23 mouse cellular contexts compared by ENCODE assay signal in the genomic region with DNA sequence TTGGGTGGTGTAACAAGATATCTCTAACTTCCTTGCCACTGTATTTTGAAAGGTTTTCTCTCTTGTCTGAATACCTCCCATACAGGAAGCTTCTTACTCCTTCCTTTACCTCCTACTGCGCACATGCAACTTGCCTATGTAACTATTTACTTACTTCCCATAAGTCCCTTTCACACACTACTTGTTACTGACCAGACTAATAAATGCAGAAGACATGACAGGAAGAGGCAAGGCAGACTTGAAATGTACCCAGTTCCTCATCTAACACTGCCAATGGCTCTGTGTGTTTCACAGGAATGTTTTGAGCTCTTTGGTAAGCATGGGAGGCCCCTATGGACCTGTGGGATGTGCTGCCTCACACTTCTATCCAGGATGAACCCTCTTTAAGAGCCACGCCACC.
A peak's percentile ranks its signal among the peaks of the same experiment; 100 is the strongest.
DNase-seq lines count a peak whose midpoint lies in the region; ATAC-seq and TF ChIP-seq lines count a peak whose summit lies in the region.
"Had no signal": no experiment of that assay in that cellular context is flagged by ENCODE, and none has a peak within 500 bp of the region (broad histone marks: within the 10 kb centered on the region; RNA-seq: fewer than 3 reads in every experiment).

No protein-coding gene starts in this region.

- H3K4me3 ChIP-seq in bone marrow, adult 2 months (replicated peaks; ENCODE audit: control insufficient read depth, low read depth, low read length): no peak overlapping the region
- H3K4me3 ChIP-seq in hindbrain, postnatal 0 days (ENCODE audit: low read length): no peak overlapping the region
- H3K4me3 ChIP-seq: forebrain, embryonic 10.5 days; forebrain, embryonic 13.5 days; hindbrain, embryonic 10.5 days; hindbrain, embryonic 13.5 days had no signal

- H3K36me3 ChIP-seq in hindbrain, postnatal 0 days (ENCODE audit: insufficient read depth, low read length): no peaks in the 10 kb centered on the region
- H3K36me3 ChIP-seq: forebrain, embryonic 10.5 days; hindbrain, embryonic 10.5 days; hindbrain, embryonic 13.5 days had no signal

- H3K9me3 ChIP-seq in hindbrain, postnatal 0 days (ENCODE audit: low read length): no peaks in the 10 kb centered on the region
- H3K9me3 ChIP-seq: forebrain, embryonic 10.5 days; forebrain, embryonic 13.5 days; hindbrain, embryonic 10.5 days; hindbrain, embryonic 13.5 days had no signal

- TF ChIP-seq CTCF in bone marrow, adult 2 months (IDR thresholded peaks at IDR 0.05; ENCODE audit: control insufficient read depth, insufficient read depth, low read length): no peak
- TF ChIP-seq CTCF in hindbrain, postnatal 0 days (IDR thresholded peaks at IDR 0.05; ENCODE audit: low read depth): no peak

- H3K4me2 ChIP-seq in hindbrain, postnatal 0 days (ENCODE audit: low read depth, low read length): no peak overlapping the region
- H3K4me2 ChIP-seq: forebrain, embryonic 13.5 days; heart, embryonic 11.5 days; hindbrain, embryonic 13.5 days had no signal

- H3K9ac ChIP-seq in hindbrain, postnatal 0 days (replicated peaks; ENCODE audit: low read length): no peak overlapping the region
- H3K9ac ChIP-seq: forebrain, embryonic 13.5 days; hindbrain, embryonic 13.5 days had no signal

- peak; percentile 3 for DNase-seq in skeletal muscle tissue, adult 2 months (ENCODE audit: low read depth, low spot score)
- DNase-seq in cerebellum, adult 18-20 months: no peak
- DNase-seq in hindbrain, postnatal 0 days (ENCODE audit: low spot score): no peak
- DNase-seq: adrenal gland, adult 8-10 months; cerebellum, adult 11-12 months; cerebellum, adult 9-10 months; cerebellum, postnatal 14 days; gastrocnemius, postnatal 10 days; gastrocnemius, postnatal 36 days; heart, adult 11 months had no signal

- 0 out of 2 replicates have a peak overlapping the region, but pooled peaks have one; percentile 65 for H3K27ac ChIP-seq in bone marrow, adult 2 months (ENCODE audit: control insufficient read depth, insufficient read depth, low read depth, low read length, poor library complexity)
- H3K27ac ChIP-seq in hindbrain, postnatal 0 days: no peak overlapping the region
- H3K27ac ChIP-seq: forebrain, embryonic 10.5 days; forebrain, embryonic 13.5 days; hindbrain, embryonic 10.5 days; hindbrain, embryonic 13.5 days had no signal

- ATAC-seq in common myeloid progenitor, adult 5-6 weeks (replicated peaks; ENCODE audit: low read depth, poor library complexity, severe bottlenecking): peak; percentile 61
- ATAC-seq in megakaryocyte progenitor cell, adult 5-6 weeks (replicated peaks; ENCODE audit: poor library complexity): peak; percentile 85
- ATAC-seq in hindbrain, postnatal 0 days: no peak
- ATAC-seq: CD4-positive, CD25-positive, alpha-beta regulatory T cell, adult 4 months; forebrain, embryonic 13.5 days; forebrain, embryonic 16.5 days; hindbrain, embryonic 16.5 days; inflammation-experienced regulatory T-cells, adult 6 months; intestine, embryonic 16.5 days had no signal

- TF ChIP-seq POLR2A in bone marrow, adult 2 months (IDR thresholded peaks at IDR 0.05; ENCODE audit: borderline replicate concordance, control insufficient read depth, low read depth, low read length): no peak

- no peaks in the 10 kb centered on the region for H3K27me3 ChIP-seq in hindbrain, postnatal 0 days (ENCODE audit: insufficient read depth, low read length)
- H3K27me3 ChIP-seq: forebrain, embryonic 13.5 days; hindbrain, embryonic 13.5 days had no signal

- H3K4me1 ChIP-seq in bone marrow, adult 2 months (ENCODE audit: control insufficient read depth, insufficient read depth, low read length): peaks cover 3% of the 10 kb centered on the region; the same call in 1 of the 2 replicates
- H3K4me1 ChIP-seq in hindbrain, postnatal 0 days (ENCODE audit: insufficient read depth, low read length): 0 out of 2 replicates have a peak, but pooled peaks cover 6% of the 10 kb centered on the region

- WGBS in bone marrow, adult 2 months: 42% methylated on average over 2 of the region's 2 CpGs
- WGBS in hindbrain, postnatal 0 days: 94% methylated on average over 2 of the region's 2 CpGs
